Mouse (Mus musculus) ZHBTc4 (cell line): ENCODE data around the gene Rgs7bp.
A peak's percentile ranks its signal among the peaks of the same experiment; 100 is the strongest.

Experiments used
- DNase-seq: peaks from one replicate; pipeline ENCODE4 v3.0.0-alpha.2; 2011; ENCODE audit warnings: low read depth, low spot score

The Rgs7bp gene

DNA sequence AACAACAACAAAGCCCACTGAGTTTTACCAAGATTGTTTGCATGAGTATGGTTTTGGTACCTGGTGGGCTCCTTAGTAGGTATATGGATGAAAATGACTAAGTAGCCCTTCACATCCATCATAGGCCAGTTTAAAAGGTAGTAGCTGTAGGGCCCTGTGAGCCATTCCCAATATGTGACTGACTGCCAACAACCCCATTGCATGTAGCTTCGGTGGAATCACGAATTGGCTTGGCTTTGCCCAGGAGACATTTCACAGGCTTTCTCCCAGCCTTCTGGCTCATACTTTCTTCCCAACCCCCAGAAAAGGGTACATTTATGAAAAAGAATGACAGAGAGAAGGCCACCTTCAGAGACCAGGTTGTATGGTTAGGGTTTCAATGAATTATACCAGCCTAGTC lies 45.8 kb downstream of the Rgs7bp start:
- DNase-seq: no peak

DNA sequence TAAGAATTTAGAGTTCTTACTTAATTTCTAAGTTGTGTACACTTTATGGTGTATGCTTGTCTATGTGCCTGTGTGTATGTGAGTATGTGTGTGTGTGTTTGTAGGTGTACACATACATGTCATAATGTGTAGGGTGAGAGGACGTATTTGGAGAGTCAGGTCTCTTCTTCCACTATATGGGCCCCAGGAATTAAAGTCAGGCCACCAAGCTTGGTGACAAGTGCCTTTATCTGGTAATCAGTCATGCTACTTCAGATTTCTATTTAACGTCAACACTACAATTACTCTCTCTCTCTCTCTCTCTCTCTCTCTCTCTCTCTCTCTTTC lies 51.9 kb downstream of the Rgs7bp start:
- DNase-seq: no peak

DNA sequence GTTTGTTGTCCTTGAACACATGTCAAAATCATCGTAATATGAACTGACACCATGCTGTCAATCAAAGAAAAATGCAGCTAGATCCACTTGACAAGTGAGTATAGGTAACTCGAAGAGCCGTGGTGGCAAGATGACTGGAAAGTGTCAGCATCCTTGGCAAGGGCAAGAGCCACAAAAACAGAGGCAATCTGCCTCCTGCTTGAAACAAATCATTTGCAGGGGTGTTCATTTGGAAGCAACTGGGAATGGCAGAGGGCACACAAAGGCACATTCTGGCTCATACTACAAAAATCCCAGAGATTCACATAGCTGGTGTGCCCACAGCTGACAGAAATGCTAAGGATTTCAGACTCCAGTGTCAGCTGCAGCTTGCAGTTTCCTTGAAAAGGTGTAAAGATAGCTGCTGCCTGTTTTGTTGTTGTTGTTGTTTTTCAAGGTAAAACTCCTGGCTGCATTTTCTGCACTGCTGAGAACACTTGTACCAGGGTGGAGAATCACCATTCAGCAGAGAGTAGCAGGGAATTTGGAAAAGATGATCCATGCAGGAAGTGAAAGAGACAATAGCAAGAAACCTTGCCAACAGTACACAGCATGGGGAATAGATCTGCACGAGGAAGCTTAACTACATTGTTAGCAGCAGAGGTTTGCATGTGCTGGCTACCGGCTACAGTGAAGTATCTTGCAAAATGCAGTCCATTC lies 52.4 kb downstream of the Rgs7bp start:
- no peak for DNase-seq

DNA sequence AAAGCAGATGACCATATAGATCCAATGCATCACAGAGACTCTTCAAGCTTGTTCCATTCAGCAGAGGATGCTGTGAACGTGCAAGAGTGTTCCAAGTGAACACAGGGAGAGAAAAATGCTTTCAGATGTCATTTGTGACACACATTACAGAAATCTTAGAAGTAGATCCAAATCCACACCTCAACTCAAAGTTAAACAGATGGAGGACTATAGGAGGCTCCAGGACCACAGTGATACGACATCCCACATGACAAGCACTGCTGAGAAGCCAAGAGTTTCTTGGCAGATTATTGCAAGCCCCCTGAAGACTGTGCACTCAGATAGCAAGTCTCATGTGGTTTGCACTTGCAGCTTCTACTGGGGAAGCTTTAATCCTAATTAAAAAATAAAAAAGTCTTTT lies 53.0 kb downstream of the Rgs7bp start:
- DNase-seq: no peak

DNA sequence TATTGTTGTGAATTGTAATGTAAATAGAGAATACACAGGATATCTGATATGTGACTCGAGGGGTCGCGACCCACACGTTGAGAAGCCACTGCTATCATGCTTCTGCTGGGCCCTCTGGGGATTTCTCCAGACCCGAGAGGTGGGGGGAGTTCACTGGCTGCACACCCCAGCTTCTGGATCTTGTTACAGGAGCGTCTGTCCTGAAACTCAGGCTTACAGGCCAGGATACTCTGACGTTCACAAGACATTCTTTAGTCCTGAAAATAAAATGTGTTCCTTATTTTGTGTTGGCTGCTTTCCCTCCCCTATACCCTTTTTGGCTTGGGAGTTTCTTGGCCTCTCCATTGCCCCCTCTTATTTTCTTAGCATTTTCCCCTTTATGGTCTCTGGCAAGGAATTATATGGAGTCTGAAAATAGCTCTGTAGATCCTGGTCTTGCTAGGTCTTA lies 65.9 kb downstream of the Rgs7bp start:
- no peak for DNase-seq

DNA sequence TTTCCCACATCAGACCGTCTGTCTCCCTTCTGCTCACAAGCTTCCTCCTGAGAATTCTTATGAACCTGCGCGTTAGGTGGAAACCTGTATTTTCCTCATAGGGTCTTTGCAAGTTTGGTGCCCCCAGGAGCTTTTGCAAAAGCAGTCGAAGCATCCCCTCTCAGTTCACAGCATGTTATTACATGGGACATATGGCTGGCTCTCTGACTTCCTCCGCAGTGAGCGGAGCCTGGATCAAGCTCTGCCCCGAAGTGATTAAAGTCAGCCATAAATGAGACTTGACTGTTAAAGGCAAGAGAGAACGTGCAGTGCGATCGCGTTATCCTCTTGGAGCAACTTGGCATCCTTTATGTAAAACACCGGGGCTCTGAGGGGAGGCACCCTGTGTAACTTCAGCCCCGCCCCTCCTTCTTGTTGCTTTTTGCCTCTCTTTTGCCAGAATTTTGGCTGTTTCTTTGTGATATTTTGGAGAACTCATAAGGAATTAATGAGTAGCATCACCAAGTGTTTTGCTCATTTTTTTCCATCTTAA lies 66.7 kb downstream of the Rgs7bp start:
- no peak for DNase-seq

DNA sequence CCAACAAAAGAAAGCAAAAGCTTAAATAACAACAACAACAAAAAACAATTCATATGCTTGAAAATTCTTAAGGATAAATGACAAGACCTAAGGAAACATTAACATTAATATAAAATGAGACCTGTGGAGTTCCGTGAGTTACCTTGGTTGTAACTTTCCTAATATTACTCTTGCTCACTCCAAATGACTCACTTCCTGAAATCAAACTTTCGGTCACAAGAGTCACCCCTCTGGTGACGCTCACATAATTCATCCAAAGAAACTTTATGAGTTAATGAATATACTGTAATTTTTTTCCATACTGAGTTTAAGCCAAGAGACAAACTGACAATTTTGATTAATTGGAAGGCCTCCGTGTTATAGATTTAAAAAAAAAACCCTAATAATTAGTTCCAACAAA lies 69.0 kb downstream of the Rgs7bp start:
- DNase-seq: no peak

DNA sequence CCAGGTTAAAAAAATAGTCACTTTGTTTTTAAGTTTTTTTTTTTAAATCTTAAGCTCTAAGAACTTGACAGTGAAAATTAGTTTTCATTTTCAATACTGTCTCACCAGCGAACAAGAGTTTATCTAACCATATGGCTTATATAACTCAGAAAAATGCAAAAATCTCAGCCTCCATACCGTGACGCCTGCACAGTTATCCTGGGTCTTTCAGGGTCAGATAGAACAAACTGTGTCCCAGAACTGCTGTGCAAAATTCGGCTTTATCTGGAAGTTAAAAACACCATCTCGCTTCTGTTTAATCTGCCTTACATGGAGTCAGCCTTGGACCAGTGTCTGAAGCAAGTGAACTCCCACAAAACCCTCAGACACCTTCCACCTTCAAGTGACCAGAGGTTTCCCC lies 70.7 kb downstream of the Rgs7bp start:
- DNase-seq: no peak

DNA sequence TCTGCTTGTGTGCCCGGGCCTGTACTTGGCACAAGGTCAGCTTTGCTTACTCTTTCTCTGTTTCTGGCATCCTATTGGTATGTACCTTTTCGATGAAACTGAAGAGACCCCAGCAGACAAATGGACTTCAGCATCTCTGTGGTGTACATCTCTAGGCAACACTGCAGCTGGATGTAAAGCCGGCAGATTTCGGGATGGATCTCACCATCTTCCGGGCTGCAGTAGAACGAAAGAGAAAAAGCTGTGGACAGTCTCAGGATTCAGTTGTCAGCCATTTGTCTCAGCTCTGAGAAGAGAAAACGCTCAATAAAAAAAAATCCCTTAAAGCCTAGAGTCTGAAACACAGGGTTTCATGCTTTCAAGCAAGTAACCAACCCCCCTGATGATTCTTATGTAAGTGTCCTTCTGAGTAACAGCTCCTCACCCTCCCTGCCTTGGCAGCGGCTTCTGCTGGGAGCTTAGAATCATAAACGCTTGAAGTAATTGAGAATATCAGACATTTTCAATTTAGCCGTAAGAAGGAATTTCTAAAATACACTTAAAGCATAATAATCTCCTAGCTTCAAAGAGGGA lies 71.9 kb downstream of the Rgs7bp start:
- DNase-seq: no peak

DNA sequence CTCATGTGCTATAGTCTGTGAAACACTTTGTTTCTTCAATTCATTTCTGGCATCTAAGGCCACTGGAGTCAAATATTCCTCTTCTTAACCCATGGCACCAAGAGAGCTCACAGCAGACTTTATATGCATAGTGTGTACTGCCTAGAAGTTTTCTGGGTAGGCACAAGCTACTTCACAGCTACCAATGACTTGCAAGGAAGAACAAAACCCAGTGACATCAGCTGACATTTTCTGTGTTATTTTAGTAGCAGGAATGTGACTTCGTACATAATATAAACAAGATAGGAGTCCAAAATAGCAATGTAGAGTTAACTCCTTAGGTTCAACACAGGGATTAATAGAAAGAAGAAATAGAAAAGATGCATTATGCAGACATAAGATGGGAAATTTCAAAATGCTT lies 76.6 kb downstream of the Rgs7bp start:
- no peak for DNase-seq

DNA sequence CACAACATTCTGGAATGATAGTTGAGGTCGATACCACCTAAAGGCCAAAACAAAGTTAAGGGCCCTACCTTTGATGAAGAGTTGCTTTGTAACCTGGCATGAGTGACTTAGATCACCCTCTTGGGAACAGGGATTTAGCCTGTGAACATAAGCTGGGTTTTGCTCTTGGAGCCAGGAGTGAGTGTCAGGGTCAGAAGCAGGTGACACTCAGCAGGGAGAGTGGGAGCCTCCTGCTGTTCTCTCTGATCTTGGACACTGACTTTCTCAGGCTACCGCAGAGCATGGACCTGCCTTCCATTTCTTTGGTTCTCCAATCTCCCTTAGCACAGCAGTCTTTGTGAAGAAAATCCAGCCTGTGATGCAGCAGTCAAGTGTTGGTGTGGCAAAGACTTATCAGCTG lies 87.2 kb downstream of the Rgs7bp start:
- no peak for DNase-seq

DNA sequence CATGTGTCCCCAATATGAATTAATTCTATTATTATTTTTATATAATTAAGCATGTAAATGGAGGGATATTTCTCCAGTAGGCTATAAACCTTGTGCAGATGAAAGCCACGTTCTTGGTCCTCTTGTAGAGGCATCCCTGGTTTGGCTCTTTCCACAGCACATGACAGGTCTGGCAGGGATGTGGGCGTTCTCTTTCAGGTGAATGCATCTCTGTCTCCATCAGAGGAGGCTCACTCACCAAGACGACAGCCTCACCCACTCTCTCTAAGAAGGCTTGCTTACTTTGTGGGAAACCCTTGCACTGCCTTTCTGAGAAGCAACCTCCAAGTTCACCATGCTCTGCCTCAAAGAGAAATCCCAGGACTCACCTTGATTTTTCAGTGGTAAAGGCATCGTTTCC lies 91.0 kb downstream of the Rgs7bp start:
- DNase-seq: no peak

DNA sequence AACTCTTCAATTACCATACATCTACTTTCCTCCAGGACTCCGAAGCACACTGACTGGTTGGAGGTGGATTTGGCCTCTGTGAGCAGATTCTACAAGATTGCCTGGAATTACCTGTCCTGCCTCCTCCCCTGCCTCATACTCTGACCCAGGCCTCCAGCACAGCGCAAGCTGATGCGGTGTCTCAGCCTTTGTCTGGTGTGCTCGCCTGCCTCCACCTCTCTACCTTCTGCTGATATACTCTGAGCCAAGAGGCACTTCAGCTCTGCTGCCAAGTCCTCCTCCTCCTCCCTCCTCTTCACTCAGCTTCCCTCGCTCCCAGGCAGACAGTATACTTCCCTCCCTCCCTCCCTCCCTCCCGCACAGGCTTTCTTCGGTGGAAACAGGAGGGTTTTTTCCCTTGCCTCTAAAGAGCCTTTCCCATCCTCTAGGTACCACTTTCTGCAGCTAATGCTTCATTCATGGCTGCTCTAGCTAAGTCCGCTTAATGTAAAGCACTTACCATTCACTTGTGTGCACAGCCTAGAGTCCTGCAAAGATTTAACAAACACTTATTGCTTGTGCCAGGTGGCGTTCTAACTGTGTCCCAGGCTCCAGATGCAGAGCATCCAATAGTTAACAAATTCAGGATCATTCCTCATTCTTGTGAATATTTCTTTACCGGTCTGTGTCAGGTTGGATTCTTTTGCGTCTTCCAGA lies 91.9 kb downstream of the Rgs7bp start:
- DNase-seq: no peak

DNA sequence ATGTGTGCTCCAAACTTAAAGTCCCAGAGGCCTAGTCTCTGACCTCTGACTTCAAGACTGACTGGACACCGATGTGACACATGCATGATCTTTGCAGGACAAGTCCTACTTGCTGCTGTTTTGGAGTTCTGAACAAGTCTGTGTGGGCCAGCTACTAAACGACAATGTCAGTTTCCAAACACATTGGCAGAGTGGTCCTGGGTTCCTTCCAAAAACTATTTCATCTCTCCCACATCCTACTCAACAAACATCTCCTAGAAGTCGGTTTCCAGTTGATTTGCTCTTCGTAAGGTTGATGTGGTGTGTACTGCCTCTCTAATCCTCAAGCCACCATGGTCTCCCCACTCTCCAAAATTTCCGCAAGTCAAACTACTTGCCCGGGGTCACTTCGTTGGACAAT lies 92.6 kb downstream of the Rgs7bp start:
- no peak for DNase-seq

DNA sequence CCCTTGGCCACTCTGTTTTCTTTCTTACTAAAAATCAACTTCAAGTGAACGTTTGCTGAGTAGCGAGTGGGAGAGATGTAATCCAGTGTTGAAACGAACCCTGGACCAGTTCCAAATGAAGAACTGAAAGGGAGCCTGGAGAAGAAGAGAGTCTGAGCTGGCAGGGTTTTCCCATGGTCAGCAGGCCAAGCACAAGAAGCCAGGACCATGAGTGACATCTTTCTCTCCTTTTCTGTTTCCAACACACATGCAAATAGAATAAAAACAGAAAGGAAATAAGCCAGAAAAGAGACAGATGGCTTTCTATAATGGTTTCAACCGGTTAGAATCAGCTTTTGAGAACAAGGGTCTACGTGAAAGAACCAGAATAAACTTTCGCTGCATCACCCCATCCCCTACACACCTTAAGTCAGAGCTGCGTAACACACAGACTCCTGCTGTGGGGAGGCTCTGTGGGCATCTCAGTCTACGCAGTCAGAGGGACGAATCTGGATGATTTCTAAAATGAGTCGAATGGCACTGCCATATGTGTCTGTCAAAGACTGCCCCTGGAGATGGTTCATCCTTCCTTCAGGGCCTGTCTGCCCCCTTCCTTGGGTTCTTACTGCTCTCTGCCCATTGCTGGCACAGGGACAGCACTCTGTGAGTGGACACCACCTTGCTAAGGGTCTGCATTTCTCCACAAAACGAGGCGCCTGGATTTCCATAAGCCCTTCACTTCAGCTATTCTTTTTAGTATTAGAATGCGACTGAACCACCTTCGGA lies 93.6 kb downstream of the Rgs7bp start:
- DNase-seq: no peak

DNA sequence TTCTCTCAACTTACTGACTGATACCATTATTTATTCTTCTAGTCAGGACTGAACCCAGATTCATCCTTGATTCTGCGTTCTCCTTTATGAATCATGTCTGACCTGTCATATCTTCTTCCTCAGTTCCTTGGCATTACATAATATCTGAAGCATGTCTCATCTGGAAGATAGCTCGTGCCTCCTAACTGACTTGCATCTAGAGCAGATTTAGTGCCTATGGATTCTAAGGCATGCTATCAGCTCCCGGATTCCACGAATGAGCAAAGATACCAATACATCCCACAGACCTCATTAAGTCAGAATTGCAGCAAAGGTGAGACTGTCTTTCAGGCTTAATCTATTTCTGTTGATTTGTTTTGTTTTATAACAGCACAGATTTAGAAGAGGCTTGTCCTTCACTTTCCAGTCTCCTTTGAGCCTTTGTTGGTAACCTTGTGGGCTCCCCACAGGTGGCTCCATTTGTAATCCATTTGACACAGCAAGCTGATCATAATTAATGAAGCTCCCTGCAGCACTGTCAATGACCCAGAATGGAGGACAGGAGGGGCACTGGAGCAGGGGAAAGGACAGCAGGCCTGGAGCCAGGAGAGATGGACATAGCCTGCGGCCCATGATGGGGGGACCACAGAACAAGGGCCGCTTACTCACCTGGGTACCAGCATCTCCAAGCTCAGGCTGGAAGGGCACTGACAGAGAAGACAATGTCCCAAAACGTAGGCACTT lies 94.4 kb downstream of the Rgs7bp start:
- DNase-seq: no peak

DNA sequence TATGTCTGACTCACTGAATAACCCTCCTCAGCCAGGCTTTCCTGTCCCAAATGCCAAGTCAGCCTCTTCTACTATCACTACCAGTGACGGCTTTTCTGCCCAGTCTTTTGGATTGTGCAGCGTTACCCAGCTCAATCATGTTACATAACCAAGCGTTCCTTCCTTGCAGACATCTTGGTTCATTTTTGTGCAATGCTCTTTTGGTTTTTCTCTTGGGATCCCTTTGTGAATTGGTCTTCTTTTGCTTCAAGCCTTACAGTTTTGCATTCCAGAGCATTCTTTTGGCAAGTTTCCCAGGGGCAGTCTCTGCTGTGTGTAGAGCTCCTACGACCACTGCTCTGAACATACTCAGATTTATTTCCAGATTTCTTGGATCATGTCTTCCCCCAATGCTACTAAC lies 95.0 kb downstream of the Rgs7bp start:
- DNase-seq: no peak

DNA sequence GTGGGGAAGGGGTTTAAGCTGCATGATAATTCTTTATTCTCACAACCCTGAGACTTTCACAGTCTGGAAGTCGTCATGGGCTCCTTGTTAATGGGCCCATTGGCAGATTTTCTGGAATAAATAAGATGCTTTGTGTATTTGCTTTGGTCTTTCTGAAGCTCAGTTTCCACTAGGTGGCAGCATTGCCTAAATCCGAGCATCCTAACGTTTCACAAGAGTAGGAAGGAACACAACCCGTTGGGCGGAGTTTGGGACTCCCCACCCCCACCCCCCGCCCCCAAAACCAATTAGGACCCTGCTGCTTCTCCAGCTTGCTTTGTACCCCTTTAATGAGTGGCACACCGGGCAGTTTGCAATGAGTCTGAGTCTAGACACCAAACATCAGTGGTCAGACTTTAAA lies 106.8 kb downstream of the Rgs7bp start:
- DNase-seq: peak; percentile 90

DNA sequence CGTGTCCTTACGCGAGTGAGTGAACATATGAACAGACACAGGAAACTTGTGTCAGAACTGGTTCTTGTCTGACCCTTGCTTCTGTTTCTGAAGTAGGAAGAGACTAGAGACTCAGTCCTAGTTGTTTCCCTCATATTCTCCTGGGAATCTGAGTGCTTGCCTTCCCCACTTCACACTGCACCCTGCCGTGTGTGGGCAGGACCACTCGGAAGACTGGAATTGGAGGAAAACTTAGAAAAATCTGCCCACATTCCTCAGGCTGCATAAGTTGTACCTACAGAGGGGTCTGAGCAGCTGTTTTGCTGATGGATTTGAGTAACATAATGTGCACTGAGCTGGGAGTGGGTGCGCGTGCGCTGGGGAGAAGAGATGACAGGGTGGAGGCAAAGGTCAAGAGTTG lies 114.2 kb downstream of the Rgs7bp start:
- DNase-seq: no peak

DNA sequence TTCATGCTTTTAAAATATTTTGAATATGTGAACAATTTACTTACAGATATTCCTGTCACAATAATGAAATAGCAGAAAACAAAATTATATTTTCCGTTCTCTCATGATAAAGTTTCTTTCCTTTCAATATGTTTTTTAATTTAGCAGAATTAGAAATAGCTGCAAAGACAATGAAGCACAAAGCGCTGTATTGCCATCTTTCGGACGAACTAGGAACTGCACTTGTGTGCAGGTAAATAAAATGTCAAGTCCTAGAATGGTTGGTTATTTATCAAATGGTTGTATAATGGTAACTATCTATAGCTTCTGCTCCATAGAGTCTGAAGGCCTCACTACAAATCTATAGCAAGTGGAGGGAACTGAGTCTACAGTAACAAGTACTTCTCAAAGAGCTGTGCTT lies 114.9 kb downstream of the Rgs7bp start:
- peak; percentile 83 for DNase-seq

DNA sequence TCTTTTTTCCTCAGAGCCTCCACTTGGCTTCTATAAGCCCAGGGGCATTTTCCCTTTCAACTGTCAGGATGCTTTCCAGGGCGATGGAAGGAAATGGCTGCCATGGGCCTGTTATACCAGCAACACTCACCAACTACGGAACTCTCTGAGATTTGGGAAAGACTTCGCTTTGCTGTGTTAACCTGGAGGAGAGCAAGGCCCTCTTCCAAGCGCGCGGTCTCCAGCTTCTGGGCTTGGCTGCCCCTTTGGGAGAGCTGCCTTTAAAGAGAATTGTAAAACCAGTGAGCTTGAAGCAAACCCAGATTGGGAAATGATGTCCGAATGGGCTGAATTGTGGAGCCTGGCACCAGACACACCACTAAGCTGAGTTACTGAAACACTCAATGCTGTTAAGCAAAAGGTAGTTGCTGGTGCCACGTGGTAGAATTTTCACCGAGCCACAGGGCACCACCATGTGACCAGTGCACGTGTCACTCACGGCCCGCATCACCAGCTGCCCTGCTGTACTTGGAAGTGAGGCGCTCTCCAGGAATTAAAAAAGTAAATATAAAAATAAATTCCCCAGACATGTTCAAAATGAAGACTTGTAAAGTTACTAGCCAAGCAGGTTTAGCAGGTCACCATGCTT lies 115.7 kb downstream of the Rgs7bp start:
- peak; percentile 58 for DNase-seq
